Mouse (Mus musculus): ENCODE data around the gene Tatdn2. TPM values are rescaled to one million over a fixed set of nuclear protein-coding genes. Genes with fewer than 3 reads are reported as not detected.
"Not testable (repeated sequence)": the region's sequence is repeated elsewhere in the genome, so short reads cannot be mapped to it uniquely, and the experiment has no call there.

The Tatdn2 gene
- polyA plus RNA-seq, 1 experiment = 31.0 TPM

DNA sequence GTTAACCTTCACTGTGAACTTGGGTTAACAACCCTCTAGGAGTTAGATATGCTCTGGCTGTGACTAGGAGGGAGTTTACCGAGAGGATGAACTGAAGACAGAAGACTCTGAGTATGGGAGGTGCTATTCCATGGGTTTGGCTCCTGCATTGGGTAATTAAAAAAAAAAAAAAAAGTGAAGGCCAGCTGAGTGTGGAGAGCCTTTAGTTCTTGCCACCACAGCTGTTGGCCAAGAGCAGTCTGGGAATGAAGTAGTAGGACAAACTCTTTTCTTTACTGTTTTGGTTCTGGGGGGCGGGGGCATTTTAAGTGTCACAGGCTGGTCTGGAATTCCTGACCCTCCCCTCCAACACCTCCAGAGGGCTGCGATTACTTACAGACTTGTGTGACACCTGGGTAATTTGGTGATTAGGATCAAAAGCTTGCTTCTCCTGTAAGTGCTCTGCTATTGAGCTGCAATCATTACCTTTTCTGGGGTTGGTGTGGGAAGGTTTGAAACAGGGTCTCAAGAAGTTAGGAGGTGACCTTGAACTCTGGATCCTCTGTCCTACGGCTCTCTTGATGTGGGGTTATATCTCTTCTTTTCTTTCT lies 989 bp upstream of the Tatdn2 start:
- Histone ChIP-seq H3K27me3 (ENCODE audit: control insufficient read depth, insufficient read depth, low read length) (no peaks in the 10 kb centered on the region), H3K4me1 (ENCODE audit: control insufficient read depth, insufficient read depth, low read length) (peaks cover 4% of the 10 kb centered on the region), H3K27ac (ENCODE audit: insufficient read depth, low read length) (no peak overlapping the region; the same call in 1 of the 2 replicates), H3K4me3 (replicated peaks; ENCODE audit: insufficient read depth, low read depth, low read length) (no peak overlapping the region)
- TF ChIP-seq POLR2A (IDR thresholded peaks at IDR 0.05; ENCODE audit: borderline replicate concordance, insufficient read depth, low read length) = no peak
- TF ChIP-seq CTCF (IDR thresholded peaks at IDR 0.05; ENCODE audit: borderline replicate concordance, insufficient read depth, low read depth, low read length) = no peak
- 84% methylated on average over 4 of the region's 4 CpGs for WGBS
- DNase-seq = no peak

DNA sequence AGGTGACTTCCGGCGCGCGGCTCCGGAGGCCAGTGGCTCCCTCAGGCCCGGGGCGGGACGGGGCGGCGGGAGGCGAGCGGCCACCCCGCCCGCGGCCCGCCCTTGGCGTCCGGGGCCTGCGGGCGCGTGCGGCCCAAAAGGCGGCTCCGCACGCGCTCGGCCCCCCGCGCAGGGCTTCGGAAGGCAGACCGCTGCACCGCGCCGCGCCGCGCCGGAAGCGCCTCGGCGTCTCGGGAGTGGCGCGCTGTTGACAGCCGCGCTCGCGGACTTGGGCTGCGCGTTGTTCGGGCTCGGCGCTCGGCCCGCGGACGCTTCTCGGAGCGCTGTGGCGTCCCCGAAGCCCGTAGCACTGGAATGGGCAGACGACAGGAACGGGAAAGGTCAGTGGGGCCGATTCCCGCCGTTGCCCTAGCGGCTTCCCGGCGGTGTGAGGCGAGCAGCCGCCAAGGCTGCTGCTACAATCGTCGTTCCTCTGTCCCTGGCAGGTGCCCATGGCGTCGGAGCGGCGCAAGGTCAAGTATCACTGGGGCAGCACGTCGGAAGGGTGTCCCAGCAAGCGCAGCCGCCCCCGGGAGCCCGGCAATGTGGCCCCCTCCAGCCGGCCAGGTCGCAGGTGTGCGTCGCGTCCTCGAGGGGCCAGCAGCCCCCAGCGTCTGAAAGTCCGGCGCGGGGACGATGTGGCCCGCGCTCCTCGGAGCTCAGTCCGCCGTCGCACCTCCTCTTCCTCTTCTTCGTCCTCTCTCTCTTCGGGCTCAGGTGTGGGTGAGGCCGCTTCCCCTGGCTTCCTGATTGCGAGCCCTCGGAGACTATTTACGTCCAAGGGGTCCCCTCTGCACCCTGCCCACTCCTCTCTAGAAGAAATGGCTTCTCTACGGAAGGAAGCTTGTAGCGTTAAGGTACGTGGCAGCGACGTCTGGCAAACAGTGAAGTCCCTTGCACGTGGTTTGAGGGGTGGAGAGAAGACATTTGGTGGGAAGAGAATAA lies 664 bp downstream of the Tatdn2 start:
- Histone ChIP-seq H3K4me1 (ENCODE audit: control insufficient read depth, insufficient read depth, low read length) (peaks cover 4% of the 10 kb centered on the region), H3K4me3 (replicated peaks; ENCODE audit: insufficient read depth, low read depth, low read length) (peak overlapping the region; percentile 81), H3K27me3 (ENCODE audit: control insufficient read depth, insufficient read depth, low read length) (no peaks in the 10 kb centered on the region), H3K27ac (ENCODE audit: insufficient read depth, low read length) (peak overlapping the region; percentile 39)
- DNase-seq = peak; percentile 45 to 59
- TF ChIP-seq POLR2A (IDR thresholded peaks at IDR 0.05; ENCODE audit: borderline replicate concordance, insufficient read depth, low read length) (no peak), CTCF (IDR thresholded peaks at IDR 0.05; ENCODE audit: borderline replicate concordance, insufficient read depth, low read depth, low read length) (no peak)
- under 1% methylated on average over 105 of the region's 113 CpGs for WGBS

DNA sequence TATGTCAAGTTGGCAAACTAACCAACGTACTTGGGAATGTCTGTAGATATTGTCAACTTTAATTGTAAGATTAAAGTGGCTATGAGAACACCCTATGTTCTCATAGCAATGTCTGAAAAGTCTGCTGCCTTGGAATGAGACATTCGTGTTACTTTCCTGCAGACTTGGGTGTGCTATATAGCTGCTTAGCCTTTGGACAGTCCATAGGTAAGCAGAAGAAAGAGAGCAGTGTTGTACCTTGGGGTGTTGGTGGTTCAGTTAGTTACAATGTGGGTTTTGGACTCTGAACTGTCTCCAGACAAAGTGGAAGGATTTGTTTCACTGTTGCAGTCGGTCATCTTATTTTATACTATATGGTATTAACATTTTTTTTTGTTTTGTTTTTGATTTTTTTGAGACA lies 15.9 kb downstream of the Tatdn2 start:
- no peak for DNase-seq
- TF ChIP-seq POLR2A (IDR thresholded peaks at IDR 0.05; ENCODE audit: borderline replicate concordance, insufficient read depth, low read length) (no peak), CTCF (IDR thresholded peaks at IDR 0.05; ENCODE audit: borderline replicate concordance, insufficient read depth, low read depth, low read length) (no peak)
- WGBS = 90% methylated on average over 3 of the region's 3 CpGs

DNA sequence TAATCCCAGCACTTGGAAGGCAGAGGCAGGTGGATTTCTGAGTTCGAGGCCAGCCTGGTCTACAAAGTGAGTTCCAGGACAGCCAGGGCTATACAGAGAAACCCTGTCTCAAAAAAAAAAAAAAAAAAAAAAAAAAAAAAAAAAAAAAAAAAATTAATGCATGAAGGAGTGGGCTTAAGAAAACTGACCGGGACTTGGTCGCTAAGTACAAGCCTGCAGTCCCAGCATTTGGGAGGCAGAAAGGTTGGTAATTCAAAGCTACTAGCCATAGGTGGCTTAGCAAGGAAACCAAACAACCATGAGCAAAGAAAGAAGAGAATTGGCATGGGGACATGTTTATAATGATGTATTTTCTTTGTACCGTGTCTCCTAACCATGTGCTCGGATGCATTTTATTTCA lies 16.5 kb downstream of the Tatdn2 start:
- 82% methylated on average over 5 of the region's 5 CpGs for WGBS
- not testable (repeated sequence) for DNase-seq; H3K4me1 ChIP-seq (ENCODE audit: control insufficient read depth, insufficient read depth, low read length); H3K27ac ChIP-seq (ENCODE audit: insufficient read depth, low read length); H3K27me3 ChIP-seq (ENCODE audit: control insufficient read depth, insufficient read depth, low read length); H3K4me3 ChIP-seq (replicated peaks; ENCODE audit: insufficient read depth, low read depth, low read length)

More for the DNA sequence above, 15.9 kb downstream of the Tatdn2 start:
- H3K4me1 ChIP-seq (ENCODE audit: control insufficient read depth, insufficient read depth, low read length) = peaks cover 7% of the 10 kb centered on the region; the same call in 1 of the 2 replicates
- H3K4me3 ChIP-seq (replicated peaks; ENCODE audit: insufficient read depth, low read depth, low read length) = no peak overlapping the region
- no peak overlapping the region for H3K27ac ChIP-seq (ENCODE audit: insufficient read depth, low read length)
- H3K27me3 ChIP-seq (ENCODE audit: control insufficient read depth, insufficient read depth, low read length) = no peaks in the 10 kb centered on the region

DNA sequence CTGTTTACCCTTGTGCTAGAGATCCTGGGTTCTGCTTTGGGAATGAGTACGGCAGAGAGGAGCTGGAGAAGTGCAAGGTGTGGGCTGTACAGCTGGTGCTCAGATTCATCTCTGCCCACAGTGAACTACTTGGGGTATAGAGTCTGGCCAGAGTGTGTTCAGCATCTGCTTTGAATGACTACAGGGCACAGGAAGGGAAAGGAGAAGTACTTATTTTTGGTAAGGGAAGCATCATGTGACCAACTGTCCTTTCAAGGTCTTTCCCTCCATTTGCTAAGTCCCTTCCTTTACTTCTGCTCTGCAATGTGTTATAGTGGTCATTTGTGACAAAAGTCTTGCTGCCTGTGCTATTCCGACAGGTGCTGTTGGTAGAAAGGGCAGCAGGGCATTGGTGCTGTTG lies 17.4 kb downstream of the Tatdn2 start:
- WGBS = 95% methylated on average over 2 of the region's 2 CpGs
- TF ChIP-seq CTCF (IDR thresholded peaks at IDR 0.05; ENCODE audit: borderline replicate concordance, insufficient read depth, low read depth, low read length) (no peak), POLR2A (IDR thresholded peaks at IDR 0.05; ENCODE audit: borderline replicate concordance, insufficient read depth, low read length) (no peak)

GRCm38 (mm10) chr6:113714797-113715196 lies 17.9 kb downstream of the Tatdn2 start:
- Histone ChIP-seq H3K4me1 (ENCODE audit: control insufficient read depth, insufficient read depth, low read length) (peaks cover 7% of the 10 kb centered on the region; the same call in 1 of the 2 replicates), H3K27ac (ENCODE audit: insufficient read depth, low read length) (no peak overlapping the region), H3K4me3 (replicated peaks; ENCODE audit: insufficient read depth, low read depth, low read length) (no peak overlapping the region), H3K27me3 (ENCODE audit: control insufficient read depth, insufficient read depth, low read length) (no peaks in the 10 kb centered on the region)
- TF ChIP-seq POLR2A (IDR thresholded peaks at IDR 0.05; ENCODE audit: borderline replicate concordance, insufficient read depth, low read length) (no peak), CTCF (IDR thresholded peaks at IDR 0.05; ENCODE audit: borderline replicate concordance, insufficient read depth, low read depth, low read length) (no peak)
- no peak for DNase-seq
- WGBS = 94% methylated on average over 1 of the region's 1 CpGs

More for the DNA sequence above, 17.4 kb downstream of the Tatdn2 start:
- DNase-seq = no peak
- no peak overlapping the region for H3K4me3 ChIP-seq (replicated peaks; ENCODE audit: insufficient read depth, low read depth, low read length)
- no peak overlapping the region for H3K27ac ChIP-seq (ENCODE audit: insufficient read depth, low read length)
- H3K4me1 ChIP-seq (ENCODE audit: control insufficient read depth, insufficient read depth, low read length) = peaks cover 7% of the 10 kb centered on the region; the same call in 1 of the 2 replicates
- no peaks in the 10 kb centered on the region for H3K27me3 ChIP-seq (ENCODE audit: control insufficient read depth, insufficient read depth, low read length)

DNA sequence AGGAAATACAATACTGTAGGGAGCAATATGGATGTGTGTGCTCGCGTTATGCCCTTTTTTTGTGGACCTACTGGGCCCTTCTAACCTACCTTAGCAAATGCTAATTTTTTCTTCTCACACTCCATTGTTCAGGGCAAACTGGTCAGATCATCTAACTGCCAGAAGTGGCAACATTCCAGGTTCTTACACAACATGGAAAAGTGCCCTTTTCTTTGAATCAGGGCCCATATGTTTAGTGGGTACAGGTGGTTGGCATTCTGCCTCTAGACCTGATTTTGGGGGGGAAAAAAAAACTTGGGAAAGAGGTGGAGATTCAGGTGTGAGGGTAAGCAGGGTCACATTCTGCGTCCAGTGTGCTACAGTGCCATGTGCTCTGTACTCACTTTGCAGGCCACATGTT lies 20.7 kb downstream of the Tatdn2 start:
- DNase-seq = peak; percentile 32 to 67
- H3K27ac ChIP-seq (ENCODE audit: insufficient read depth, low read length) = no peak overlapping the region
- WGBS = 61% methylated on average over 3 of the region's 3 CpGs
- peaks cover 7% of the 10 kb centered on the region; the same call in 1 of the 2 replicates for H3K4me1 ChIP-seq (ENCODE audit: control insufficient read depth, insufficient read depth, low read length)
- no peak overlapping the region for H3K4me3 ChIP-seq (replicated peaks; ENCODE audit: insufficient read depth, low read depth, low read length)
- TF ChIP-seq CTCF (IDR thresholded peaks at IDR 0.05; ENCODE audit: borderline replicate concordance, insufficient read depth, low read depth, low read length) = no peak
- no peak for TF ChIP-seq POLR2A (IDR thresholded peaks at IDR 0.05; ENCODE audit: borderline replicate concordance, insufficient read depth, low read length)
- no peaks in the 10 kb centered on the region for H3K27me3 ChIP-seq (ENCODE audit: control insufficient read depth, insufficient read depth, low read length)
